Mouse (Mus musculus) 3T3-L1 (cell line): Measurements from ENCODE around the gene Abl2.
"Not testable (repeated sequence)": the region's sequence is repeated elsewhere in the genome, so short reads cannot be mapped to it uniquely, and the experiment has no call there.

Experiments
- DNase-seq: peaks from one replicate; pipeline ENCODE4 v3.0.0-alpha.2; 2015; ENCODE audit warnings: low read depth, low spot score

Gene Abl2

GRCm38 (mm10) chr1:156633095-156633494, 74.5 kb downstream of the Abl2 start:
- DNase-seq = peak; percentile 84

GRCm38 (mm10) chr1:156635148-156635547, 76.6 kb downstream of the Abl2 start:
- DNase-seq = no peak

- peak; percentile 93 for DNase-seq
Measured at GRCm38 (mm10) chr1:156639455-156639854, 80.9 kb downstream of the Abl2 start.

- no peak for DNase-seq
Measured at GRCm38 (mm10) chr1:156640577-156640976, 82.0 kb downstream of the Abl2 start.

- no peak for DNase-seq
Measured at GRCm38 (mm10) chr1:156641808-156642207, 83.2 kb downstream of the Abl2 start.

GRCm38 (mm10) chr1:156642813-156643212, 84.2 kb downstream of the Abl2 start:
- DNase-seq = no peak

- DNase-seq = no peak
Measured at GRCm38 (mm10) chr1:156644061-156644460, 85.5 kb downstream of the Abl2 start.

- no peak for DNase-seq
Measured at GRCm38 (mm10) chr1:156644780-156645523, 86.4 kb downstream of the Abl2 start.

- no peak for DNase-seq
Measured at GRCm38 (mm10) chr1:156645971-156646370, 87.4 kb downstream of the Abl2 start.

- no peak for DNase-seq
Measured at GRCm38 (mm10) chr1:156648705-156649104, 90.1 kb downstream of the Abl2 start.

GRCm38 (mm10) chr1:156650631-156651030, 92.0 kb downstream of the Abl2 start:
- no peak for DNase-seq

- no peak for DNase-seq
Measured at GRCm38 (mm10) chr1:156652189-156652822, 93.7 kb downstream of the Abl2 start.

- DNase-seq = peak; percentile 44
Measured at GRCm38 (mm10) chr1:156654735-156655530, 96.3 kb downstream of the Abl2 start.

- DNase-seq = no peak
Measured at GRCm38 (mm10) chr1:156657523-156657922, 98.9 kb downstream of the Abl2 start.

GRCm38 (mm10) chr1:156658676-156659075, 100.1 kb downstream of the Abl2 start:
- peak; percentile 57 for DNase-seq

- no peak for DNase-seq
Measured at GRCm38 (mm10) chr1:156659906-156660659, 101.5 kb downstream of the Abl2 start.

- DNase-seq = not testable (repeated sequence)
Measured at GRCm38 (mm10) chr1:156660660-156661236, 102.2 kb downstream of the Abl2 start.

- no peak for DNase-seq
Measured at GRCm38 (mm10) chr1:156665777-156666176, 107.2 kb downstream of the Abl2 start.

GRCm38 (mm10) chr1:156667141-156667926, 108.7 kb downstream of the Abl2 start:
- DNase-seq = peak; percentile 86

GRCm38 (mm10) chr1:156668602-156669001, 110.0 kb downstream of the Abl2 start:
- DNase-seq = no peak
